1 mouse cellular context compared by ENCODE assay signal in genomic region chr15:77933770-77934169, GRCm38 (mm10).
TF ChIP-seq lines count a peak whose summit lies in the region.

No protein-coding gene starts in this region.

TF ChIP-seq in MEL, 35 proteins besides CTCF, POLR2A, EP300 and RAD21 (continued from another document):
- TF ChIP-seq MYC (IDR thresholded peaks at IDR 0.05; ENCODE audit: low read depth, low read length), result peak; percentile 71; the same call in 1 of the 2 replicates
- peak; percentile 56 for TF ChIP-seq MAX (IDR thresholded peaks at IDR 0.05; ENCODE audit: low read length)
